Comparison of ENCODE assay signal across 11 mouse cellular contexts in genomic region chr5:130120904-130121303, GRCm38 (mm10). TPM values are rescaled to one million over a fixed set of nuclear protein-coding genes. Genes with fewer than 3 reads are reported as not detected.
A peak's percentile ranks its signal among the peaks of the same experiment; 100 is the strongest.
DNase-seq lines count a peak whose midpoint lies in the region; ATAC-seq lines count a peak whose summit lies in the region.
"Had no signal": no experiment of that assay in that cellular context is flagged by ENCODE, and none has a peak within 500 bp of the region (broad histone marks: within the 10 kb centered on the region; RNA-seq: fewer than 3 reads in every experiment).

No protein-coding gene starts in this region.

- H3K4me1 ChIP-seq in neural tube, embryonic 15.5 days, result peaks cover 38% of the 10 kb centered on the region
- H3K4me1 ChIP-seq in kidney, embryonic 15.5 days, result peaks cover 17% of the 10 kb centered on the region

- H3K9me3 ChIP-seq in neural tube, embryonic 15.5 days (replicated peaks), result no peaks in the 10 kb centered on the region
- H3K9me3 ChIP-seq in kidney, embryonic 15.5 days (replicated peaks), result no peaks in the 10 kb centered on the region

- no peak for ATAC-seq in neural tube, embryonic 15.5 days (ENCODE audit: low FRiP score)
- ATAC-seq in kidney, embryonic 15.5 days (replicated peaks; ENCODE audit: low FRiP score), result peak; percentile 56; the same call in 1 of the 2 replicates

- 55% methylated on average over 6 of the region's 6 CpGs for WGBS in neural tube, embryonic 15.5 days
- 49% methylated on average over 6 of the region's 6 CpGs for WGBS in kidney, embryonic 15.5 days

- no peak overlapping the region for H3K4me2 ChIP-seq in neural tube, embryonic 15.5 days
- H3K4me2 ChIP-seq in kidney, embryonic 15.5 days, result no peak overlapping the region

- H3K36me3 ChIP-seq in neural tube, embryonic 15.5 days, result no peaks in the 10 kb centered on the region
- peaks cover 7% of the 10 kb centered on the region; the same call in 1 of the 2 replicates for H3K36me3 ChIP-seq in kidney, embryonic 15.5 days

- H3K4me3 ChIP-seq in neural tube, embryonic 15.5 days (replicated peaks), result no peak overlapping the region
- H3K4me3 ChIP-seq in kidney, embryonic 15.5 days (replicated peaks), result no peak overlapping the region
- H3K4me3 ChIP-seq: erythroblast, embryonic 14.5 days; left cerebral cortex, adult 2 months had no signal

- H3K27ac ChIP-seq in neural tube, embryonic 15.5 days (replicated peaks), result no peak overlapping the region; the same call in 1 of the 2 replicates
- H3K27ac ChIP-seq in kidney, embryonic 15.5 days, result no peak overlapping the region; the same call in 1 of the 2 replicates
- H3K27ac ChIP-seq: left cerebral cortex, adult 2 months had no signal

- no peaks in the 10 kb centered on the region for H3K27me3 ChIP-seq in neural tube, embryonic 15.5 days (replicated peaks)
- no peaks in the 10 kb centered on the region for H3K27me3 ChIP-seq in kidney, embryonic 15.5 days

- no peak overlapping the region for H3K9ac ChIP-seq in neural tube, embryonic 15.5 days (replicated peaks)
- H3K9ac ChIP-seq in kidney, embryonic 15.5 days, result no peak overlapping the region

- DNase-seq in embryo, embryonic 10 days (ENCODE audit: low spot score), result peak; percentile 13
- no peak for DNase-seq in embryo, embryonic 9.5 days (ENCODE audit: extremely low spot score)
- peak; percentile 22 for DNase-seq in neural tube, embryonic 10.5 days (ENCODE audit: extremely low spot score, low spot score)
- DNase-seq in urinary bladder, adult 18-20 months (ENCODE audit: low spot score in 2 of 2), result no peak
- no peak for DNase-seq in right cerebral cortex, postnatal 10 days (ENCODE audit: low spot score in 2 of 2)
- DNase-seq in B cell, adult 2 months, result no peak
- DNase-seq: thymus, adult 2 months had no signal

RNA-seq across cellular contexts. Expression of gene Kctd7, which starts 23.8 kb away (rescaled TPM):
- polyA plus RNA-seq in neural tube, embryonic 15.5 days (2015; fragmentation: Nextera tagmentation; extraction: Ambion mirVana), result 14.9 and 16.4 TPM in 2 replicates
- 4.7 and 5.0 TPM in 2 replicates for polyA plus RNA-seq in kidney, embryonic 15.5 days (2015; fragmentation: Nextera tagmentation; extraction: Ambion mirVana)

RNA-seq across cellular contexts. Expression of gene Tpst1, which starts 47.8 kb away (rescaled TPM):
- 58.8 and 59.2 TPM in 2 replicates for polyA plus RNA-seq in neural tube, embryonic 15.5 days (2015; fragmentation: Nextera tagmentation; extraction: Ambion mirVana)
- polyA plus RNA-seq in kidney, embryonic 15.5 days (2015; fragmentation: Nextera tagmentation; extraction: Ambion mirVana), result 67.7 and 72.5 TPM in 2 replicates

RNA-seq across cellular contexts. Expression of gene Rabgef1, which starts 50.7 kb away (rescaled TPM):
- polyA plus RNA-seq in neural tube, embryonic 15.5 days (2015; fragmentation: Nextera tagmentation; extraction: Ambion mirVana), result 38.9 and 42.0 TPM in 2 replicates
- polyA plus RNA-seq in kidney, embryonic 15.5 days (2015; fragmentation: Nextera tagmentation; extraction: Ambion mirVana), result 30.0 and 32.1 TPM in 2 replicates

Comparison
In these comparisons a context has a peak if more than half of its experiments do, and no peak if none do; other contexts are left out.
1. DNase-seq: peak in embryo, embryonic 10 days (single experiment) and neural tube, embryonic 10.5 days (single experiment); none in embryo, embryonic 9.5 days (single experiment), urinary bladder, adult 18-20 months (0 of 2), right cerebral cortex, postnatal 10 days (0 of 2) and B cell, adult 2 months (0 of 2).